Mouse (Mus musculus) hindbrain, embryonic 13.5 days (tissue): ENCODE measurements at regions not wholly inside any gene's neighbourhood (a gene's known extent, or its start where the extent isn't known, plus 50 kb on each side); places are given as distances from the start of the nearest gene placed in this dataset.
"Not testable (repeated sequence)": the region's sequence is repeated elsewhere in the genome, so short reads cannot be mapped to it uniquely, and the experiment has no call there.

Experiments used
- ATAC-seq: fragments of 200-750 bp; cut with Nextera tagmentation; 2 replicates; pipeline ENCODE4 v1.8.0; 2017; ENCODE audit warnings: moderate TSS enrichment; ENCODE audit not compliant: low FRiP score
- H3K27ac ChIP-seq: fragments of 300-500 bp; sonication (generic); 2 replicates; pipeline ENCODE4 v1.5.1; 2015; ENCODE audit warnings: inconsistent platforms, mild to moderate bottlenecking, moderate library complexity
- H3K27me3 ChIP-seq: fragments of 300-500 bp; sonication (generic); 2 replicates; pipeline ENCODE4 v1.6.1; 2015; ENCODE audit warnings: mild to moderate bottlenecking, inconsistent platforms
- H3K36me3 ChIP-seq: fragments of 300-500 bp; sonication (generic); 2 replicates; pipeline ENCODE4 v1.6.1; 2015; ENCODE audit warnings: mild to moderate bottlenecking, inconsistent platforms
- H3K4me1 ChIP-seq: fragments of 300-500 bp; sonication (generic); replicated peaks from 2 replicates; pipeline ENCODE4 v1.6.1; 2015; ENCODE audit warnings: inconsistent platforms
- H3K4me2 ChIP-seq: fragments of 300-500 bp; sonication (generic); 2 replicates; pipeline ENCODE4 v1.6.1; 2015; ENCODE audit warnings: inconsistent platforms, mild to moderate bottlenecking, moderate library complexity
- H3K4me3 ChIP-seq: fragments of 300-500 bp; sonication (generic); 2 replicates; pipeline ENCODE4 v1.5.1; 2015; ENCODE audit warnings: mild to moderate bottlenecking, inconsistent platforms
- H3K9ac ChIP-seq: fragments of 300-500 bp; sonication (generic); 2 replicates; pipeline ENCODE4 v1.6.1; 2015; ENCODE audit warnings: mild to moderate bottlenecking, inconsistent platforms
- H3K9me3 ChIP-seq: fragments of 300-500 bp; sonication (generic); 2 replicates; pipeline ENCODE4 v1.6.1; 2016; ENCODE audit warnings: inconsistent platforms
- WGBS: fragments of 180-500 bp; shearing (Covaris S2); methylation state at CpG from one replicate; pipeline ENCODE4 v1.1.7; 2015; 5-methylcytosine and 5-hydroxymethylcytosine counted together

GRCm38 (mm10) chr10:103507051-103507450, 139.5 kb downstream of the Slc6a15 start:
- not testable (repeated sequence) for H3K9ac ChIP-seq, H3K4me3 ChIP-seq, H3K27me3 ChIP-seq, H3K9me3 ChIP-seq, H3K4me2 ChIP-seq, H3K36me3 ChIP-seq, H3K27ac ChIP-seq, H3K4me1 ChIP-seq, ATAC-seq
- 95% methylated on average over 7 of the region's 7 CpGs for WGBS

GRCm38 (mm10) chr10:103544502-103544901, 176.9 kb downstream of the Slc6a15 start:
- WGBS, result 77% methylated on average over 2 of the region's 2 CpGs
- H3K4me2 ChIP-seq, result no peak overlapping the region
- ATAC-seq, result no peak

GRCm38 (mm10) chr10:103549510-103549909, 181.9 kb downstream of the Slc6a15 start:
- Histone ChIP-seq H3K9me3 (no peaks in the 10 kb centered on the region), H3K4me1 (no peaks in the 10 kb centered on the region), H3K27me3 (no peaks in the 10 kb centered on the region), H3K9ac (no peak overlapping the region), H3K27ac (no peak overlapping the region), H3K4me2 (no peak overlapping the region), H3K36me3 (no peaks in the 10 kb centered on the region), H3K4me3 (no peak overlapping the region)
- ATAC-seq, result no peak
- 86% methylated on average over 2 of the region's 2 CpGs for WGBS

More at GRCm38 (mm10) chr10:103544502-103544901, 176.9 kb downstream of the Slc6a15 start:
- H3K9ac ChIP-seq, result no peak overlapping the region
- no peaks in the 10 kb centered on the region for H3K36me3 ChIP-seq
- no peaks in the 10 kb centered on the region for H3K9me3 ChIP-seq
- no peaks in the 10 kb centered on the region for H3K27me3 ChIP-seq
- H3K27ac ChIP-seq, result no peak overlapping the region
- H3K4me3 ChIP-seq, result no peak overlapping the region
- no peaks in the 10 kb centered on the region for H3K4me1 ChIP-seq

- no peak overlapping the region for H3K4me3 ChIP-seq
- H3K4me1 ChIP-seq, result no peaks in the 10 kb centered on the region
- no peaks in the 10 kb centered on the region for H3K36me3 ChIP-seq
- H3K9ac ChIP-seq, result no peak overlapping the region
- WGBS, result 79% methylated on average over 3 of the region's 3 CpGs
- no peaks in the 10 kb centered on the region for H3K9me3 ChIP-seq
- no peaks in the 10 kb centered on the region for H3K27me3 ChIP-seq
- H3K4me2 ChIP-seq, result no peak overlapping the region
- H3K27ac ChIP-seq, result no peak overlapping the region
- ATAC-seq, result no peak
These were observed 217.5 kb downstream of the Slc6a15 start for GRCm38 (mm10) chr10:103585097-103585496.

- no peaks in the 10 kb centered on the region for H3K9me3 ChIP-seq
- no peak overlapping the region for H3K4me3 ChIP-seq
- H3K9ac ChIP-seq, result no peak overlapping the region
- H3K4me1 ChIP-seq, result no peaks in the 10 kb centered on the region
- no peaks in the 10 kb centered on the region for H3K27me3 ChIP-seq
- H3K36me3 ChIP-seq, result no peaks in the 10 kb centered on the region
- WGBS, result 95% methylated on average over 2 of the region's 2 CpGs
- no peak for ATAC-seq
- no peak overlapping the region for H3K4me2 ChIP-seq
- H3K27ac ChIP-seq, result no peak overlapping the region
These were observed 217.9 kb downstream of the Slc6a15 start for GRCm38 (mm10) chr10:103585504-103585903.

- Histone ChIP-seq H3K36me3 (no peaks in the 10 kb centered on the region), H3K4me2 (no peak overlapping the region), H3K9ac (no peak overlapping the region), H3K4me3 (no peak overlapping the region), H3K27ac (no peak overlapping the region), H3K9me3 (no peaks in the 10 kb centered on the region), H3K4me1 (no peaks in the 10 kb centered on the region), H3K27me3 (no peaks in the 10 kb centered on the region)
- ATAC-seq, result no peak
- WGBS, result 98% methylated on average over 2 of the region's 2 CpGs
These were observed 224.4 kb downstream of the Slc6a15 start for GRCm38 (mm10) chr10:103591985-103592384.

GRCm38 (mm10) chr10:103641162-103641561, 273.6 kb downstream of the Slc6a15 start:
- Histone ChIP-seq H3K9me3 (no peaks in the 10 kb centered on the region), H3K4me3 (no peak overlapping the region), H3K36me3 (no peaks in the 10 kb centered on the region), H3K27ac (no peak overlapping the region), H3K4me1 (no peaks in the 10 kb centered on the region), H3K9ac (no peak overlapping the region), H3K4me2 (no peak overlapping the region), H3K27me3 (no peaks in the 10 kb centered on the region)
- WGBS, result 88% methylated on average over 2 of the region's 2 CpGs
- no peak for ATAC-seq

GRCm38 (mm10) chr10:103649848-103650247, 282.3 kb downstream of the Slc6a15 start:
- Histone ChIP-seq H3K4me3 (no peak overlapping the region), H3K9ac (no peak overlapping the region), H3K36me3 (no peaks in the 10 kb centered on the region), H3K4me2 (no peak overlapping the region), H3K27me3 (no peaks in the 10 kb centered on the region), H3K9me3 (no peaks in the 10 kb centered on the region), H3K4me1 (no peaks in the 10 kb centered on the region), H3K27ac (no peak overlapping the region)
- 79% methylated on average over 3 of the region's 3 CpGs for WGBS
- no peak for ATAC-seq

- ATAC-seq, result no peak
- WGBS, result 85% methylated on average over 3 of the region's 3 CpGs
- no peak overlapping the region for H3K4me3 ChIP-seq
- H3K4me1 ChIP-seq, result no peaks in the 10 kb centered on the region
- no peaks in the 10 kb centered on the region for H3K27me3 ChIP-seq
- no peak overlapping the region for H3K4me2 ChIP-seq
- H3K36me3 ChIP-seq, result no peaks in the 10 kb centered on the region
- H3K9ac ChIP-seq, result no peak overlapping the region
- H3K27ac ChIP-seq, result no peak overlapping the region
- no peaks in the 10 kb centered on the region for H3K9me3 ChIP-seq
These were observed 305.5 kb downstream of the Slc6a15 start for GRCm38 (mm10) chr10:103673081-103673480.

- Histone ChIP-seq H3K4me3 (no peak overlapping the region), H3K9ac (no peak overlapping the region), H3K9me3 (no peaks in the 10 kb centered on the region), H3K36me3 (no peaks in the 10 kb centered on the region), H3K4me2 (no peak overlapping the region), H3K4me1 (no peaks in the 10 kb centered on the region), H3K27me3 (no peaks in the 10 kb centered on the region), H3K27ac (no peak overlapping the region)
- ATAC-seq, result no peak
- WGBS, result 88% methylated on average over 3 of the region's 3 CpGs
These were observed 306.2 kb downstream of the Slc6a15 start for GRCm38 (mm10) chr10:103673765-103674164.

GRCm38 (mm10) chr10:103692682-103693081, 325.1 kb downstream of the Slc6a15 start:
- H3K4me2 ChIP-seq, result no peak overlapping the region
- H3K36me3 ChIP-seq, result no peaks in the 10 kb centered on the region
- no peaks in the 10 kb centered on the region for H3K27me3 ChIP-seq
- H3K4me1 ChIP-seq, result no peaks in the 10 kb centered on the region
- WGBS, result 63% methylated on average over 2 of the region's 2 CpGs
- no peaks in the 10 kb centered on the region for H3K9me3 ChIP-seq
- no peak overlapping the region for H3K9ac ChIP-seq
- H3K4me3 ChIP-seq, result no peak overlapping the region
- no peak for ATAC-seq
- no peak overlapping the region for H3K27ac ChIP-seq

GRCm38 (mm10) chr10:103715080-103715725, 347.6 kb downstream of the Slc6a15 start:
- H3K27me3 ChIP-seq, result no peaks in the 10 kb centered on the region
- ATAC-seq, result no peak
- no peaks in the 10 kb centered on the region for H3K4me1 ChIP-seq
- H3K9ac ChIP-seq, result no peak overlapping the region
- H3K27ac ChIP-seq, result no peak overlapping the region
- no peak overlapping the region for H3K4me3 ChIP-seq
- H3K9me3 ChIP-seq, result no peaks in the 10 kb centered on the region
- no peaks in the 10 kb centered on the region for H3K36me3 ChIP-seq
- 77% methylated on average over 3 of the region's 3 CpGs for WGBS
- H3K4me2 ChIP-seq, result no peak overlapping the region

- Histone ChIP-seq H3K27me3 (no peaks in the 10 kb centered on the region), H3K27ac (no peak overlapping the region), H3K4me1 (no peaks in the 10 kb centered on the region), H3K36me3 (no peaks in the 10 kb centered on the region), H3K4me2 (no peak overlapping the region), H3K9me3 (no peaks in the 10 kb centered on the region), H3K4me3 (no peak overlapping the region), H3K9ac (no peak overlapping the region)
- 68% methylated on average over 8 of the region's 8 CpGs for WGBS
- ATAC-seq, result no peak
These were observed 351.5 kb downstream of the Slc6a15 start for GRCm38 (mm10) chr10:103718998-103719662.
